Comparison of ENCODE assay signal across 9 mouse cellular contexts in the genomic region with DNA sequence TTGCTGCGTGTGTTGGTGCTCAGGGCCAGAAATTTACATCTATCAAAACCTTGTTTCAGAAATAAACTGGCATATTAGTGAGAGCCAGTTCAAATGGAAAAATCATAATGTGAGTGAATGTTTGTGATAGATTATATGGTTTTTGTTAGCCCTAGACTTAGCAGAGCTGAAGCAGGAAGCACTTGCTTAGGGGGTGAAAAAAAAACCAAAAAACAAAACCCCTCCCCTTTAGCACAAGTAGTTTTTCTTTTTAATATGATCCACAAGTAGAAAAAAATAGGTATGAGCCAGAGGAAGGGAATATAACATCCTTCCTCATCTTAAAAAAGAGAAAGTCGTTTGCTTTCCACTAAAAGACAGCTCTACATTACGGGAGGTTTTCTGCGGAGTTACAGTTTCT. TPM values are rescaled to one million over a fixed set of nuclear protein-coding genes. Genes with fewer than 3 reads are reported as not detected.
DNase-seq lines count a peak whose midpoint lies in the region; ATAC-seq and TF ChIP-seq lines count a peak whose summit lies in the region.
"Had no signal": no experiment of that assay in that cellular context is flagged by ENCODE, and none has a peak within 500 bp of the region (broad histone marks: within the 10 kb centered on the region; RNA-seq: fewer than 3 reads in every experiment).

No protein-coding gene starts in this region.

- intact Hi-C loops in heart, adult 2 months (cut with DNase I) = loop anchor here (2.0 kb wide), 2 partner anchors 23 to 49 kb away; a partner anchor contains a TSS
- intact Hi-C loops in heart, postnatal 25 days (cut with DNase I) = loop anchor here (5.0 kb wide), 1 partner anchor 67 kb away; a partner anchor contains a TSS
- intact Hi-C loops in left cerebral cortex, postnatal 14 days (cut with DNase I) = loop anchor here (2.0 kb wide), 1 partner anchor 49 kb away; a partner anchor contains a TSS

- peaks cover 41% of the 10 kb centered on the region for H3K36me3 ChIP-seq in heart, adult 2 months (ENCODE audit: control insufficient read depth, insufficient read depth, low read length)
- H3K36me3 ChIP-seq in forebrain, embryonic 13.5 days (ENCODE audit: poor library complexity, severe bottlenecking) = peaks cover 47% of the 10 kb centered on the region
- peaks cover 42% of the 10 kb centered on the region for H3K36me3 ChIP-seq in liver, embryonic 13.5 days

- DNase-seq in heart, adult 2 months = no peak
- no peak for DNase-seq in heart, postnatal 25 days (ENCODE audit: low spot score)
- DNase-seq in 3T3-L1 (ENCODE audit: low read depth, low spot score) = peak; percentile 24
- DNase-seq in liver, embryonic 13.5 days = no peak
- no peak for DNase-seq in adrenal gland, postnatal 10 days
- DNase-seq in left cerebral cortex, postnatal 14 days (ENCODE audit: low spot score in 2 of 2) = no peak
- DNase-seq in retina, postnatal 1 day = no peak
- DNase-seq: B cell, adult 2 months had no signal

- peak overlapping the region; percentile 63; the same call in 1 of the 2 replicates for H3K9ac ChIP-seq in heart, adult 2 months (ENCODE audit: low read depth, low read length)
- H3K9ac ChIP-seq in forebrain, embryonic 13.5 days = peak overlapping the region; percentile 97
- peak overlapping the region; percentile 98 for H3K9ac ChIP-seq in liver, embryonic 13.5 days

- H3K27ac ChIP-seq in heart, adult 2 months = peak overlapping the region; percentile 99
- H3K27ac ChIP-seq in forebrain, embryonic 13.5 days = no peak overlapping the region
- H3K27ac ChIP-seq in liver, embryonic 13.5 days = peak overlapping the region; percentile 96

- TF ChIP-seq CTCF in heart, adult 2 months (IDR thresholded peaks at IDR 0.05) = no peak

- peaks cover 3% of the 10 kb centered on the region; the same call in 1 of the 2 replicates for H3K79me2 ChIP-seq in heart, adult 2 months (replicated peaks; ENCODE audit: control insufficient read depth, insufficient read depth, low read length)

- TF ChIP-seq EP300 in heart, adult 2 months (IDR thresholded peaks at IDR 0.05; ENCODE audit: insufficient read depth, low read depth, low read length) = no peak

- no peak for TF ChIP-seq POLR2A in heart, adult 2 months (IDR thresholded peaks at IDR 0.05; ENCODE audit: insufficient read depth, low read depth, low read length)

- no peaks in the 10 kb centered on the region for H3K9me3 ChIP-seq in forebrain, embryonic 13.5 days (replicated peaks)
- H3K9me3 ChIP-seq in liver, embryonic 13.5 days (replicated peaks) = no peaks in the 10 kb centered on the region

- H3K27me3 ChIP-seq in heart, adult 2 months (ENCODE audit: control insufficient read depth, insufficient read depth, low read length) = no peaks in the 10 kb centered on the region
- H3K27me3 ChIP-seq in forebrain, embryonic 13.5 days = no peaks in the 10 kb centered on the region
- H3K27me3 ChIP-seq in liver, embryonic 13.5 days = no peaks in the 10 kb centered on the region

- peak overlapping the region; percentile 77 for H3K4me2 ChIP-seq in forebrain, embryonic 13.5 days
- peak overlapping the region; percentile 73 for H3K4me2 ChIP-seq in liver, embryonic 13.5 days

- 10% methylated on average over 4 of the region's 4 CpGs for WGBS in heart, adult 2 months
- WGBS in forebrain, embryonic 13.5 days = 55% methylated on average over 4 of the region's 4 CpGs
- WGBS in liver, embryonic 13.5 days (ENCODE audit: insufficient replicate concordance) = 20% methylated on average over 4 of the region's 4 CpGs

- peaks cover 17% of the 10 kb centered on the region for H3K4me1 ChIP-seq in heart, adult 2 months (ENCODE audit: control insufficient read depth, insufficient read depth, low read length)
- H3K4me1 ChIP-seq in forebrain, embryonic 13.5 days = peaks cover 30% of the 10 kb centered on the region
- peaks cover 39% of the 10 kb centered on the region for H3K4me1 ChIP-seq in liver, embryonic 13.5 days (replicated peaks)

- peak overlapping the region; percentile 77 for H3K4me3 ChIP-seq in heart, adult 2 months
- H3K4me3 ChIP-seq in forebrain, embryonic 13.5 days = peak overlapping the region; percentile 99
- peak overlapping the region; percentile 95 for H3K4me3 ChIP-seq in liver, embryonic 13.5 days (replicated peaks)

- ATAC-seq in forebrain, embryonic 13.5 days = no peak
- ATAC-seq in liver, embryonic 13.5 days (ENCODE audit: low read depth) = no peak

RNA-seq across cellular contexts. Expression of a gene that starts 22.8 kb away (rescaled TPM):
- 1 to 10 TPM in 1 of 2 experiments, under 1 TPM in 1; 0.84 to 2.0 TPM for total RNA-seq in heart, adult 2 months (2021)
- 0.26 and 0.31 TPM in 2 replicates for polyA plus RNA-seq in heart, adult 2 months (2012; rRNA removed)
- total RNA-seq in heart, postnatal 25 days (2021) = 1 to 10 TPM; 1.1 to 1.5 TPM
- 80.5 and 82.5 TPM in 2 replicates for polyA plus RNA-seq in forebrain, embryonic 13.5 days (2015; fragmentation: Nextera tagmentation; extraction: Ambion mirVana)
- 90.6 and 119 TPM in 2 replicates for polyA plus RNA-seq in liver, embryonic 13.5 days (2015; fragmentation: Nextera tagmentation; extraction: Ambion mirVana)
- total RNA-seq in adrenal gland, postnatal 10 days (2021) = 10 to 100 TPM; 13.2 to 14.5 TPM
- 1 to 10 TPM in 1 of 2 experiments, under 1 TPM in 1; 0.57 to 1.3 TPM for total RNA-seq in left cerebral cortex, postnatal 14 days (2021)

RNA-seq across cellular contexts. Expression of a gene that starts 23.0 kb away (rescaled TPM):
- total RNA-seq in heart, adult 2 months (2021) = under 1 TPM; 0.16 to 0.37 TPM
- polyA plus RNA-seq in heart, adult 2 months (2012; rRNA removed) = 0.20 and 0.26 TPM in 2 replicates
- under 1 TPM in 1 of 2 experiments, not detected in 1; 0.34 TPM for total RNA-seq in heart, postnatal 25 days (2021)
- 26.3 and 27.6 TPM in 2 replicates for polyA plus RNA-seq in forebrain, embryonic 13.5 days (2015; fragmentation: Nextera tagmentation; extraction: Ambion mirVana)
- polyA plus RNA-seq in liver, embryonic 13.5 days (2015; fragmentation: Nextera tagmentation; extraction: Ambion mirVana) = 42.8 and 50.4 TPM in 2 replicates
- 1 to 10 TPM; 5.8 to 6.1 TPM for total RNA-seq in adrenal gland, postnatal 10 days (2021)
- 1 to 10 TPM; 1.2 to 1.7 TPM for total RNA-seq in left cerebral cortex, postnatal 14 days (2021)

RNA-seq across cellular contexts. Expression of a gene that starts 47.8 kb away (rescaled TPM):
- total RNA-seq in heart, adult 2 months (2021) = 10 to 100 TPM; 76.6 to 97.3 TPM
- polyA plus RNA-seq in heart, adult 2 months (2012; rRNA removed) = 71.0 and 145 TPM in 2 replicates
- 10 to 100 TPM; 88.0 to 92.5 TPM for total RNA-seq in heart, postnatal 25 days (2021)
- polyA plus RNA-seq in forebrain, embryonic 13.5 days (2015; fragmentation: Nextera tagmentation; extraction: Ambion mirVana) = 65.7 and 69.6 TPM in 2 replicates
- 47.3 and 54.2 TPM in 2 replicates for polyA plus RNA-seq in liver, embryonic 13.5 days (2015; fragmentation: Nextera tagmentation; extraction: Ambion mirVana)
- total RNA-seq in adrenal gland, postnatal 10 days (2021) = 100 to 1,000 TPM; 192 to 233 TPM
- total RNA-seq in left cerebral cortex, postnatal 14 days (2021) = 100 to 1,000 TPM; 133 to 141 TPM

RNA-seq across cellular contexts. Expression of a gene that starts 47.9 kb away (rescaled TPM):
- under 1 TPM; 0.18 to 0.23 TPM for total RNA-seq in heart, adult 2 months (2021)
- polyA plus RNA-seq in heart, adult 2 months (2012; rRNA removed) = 0.21 and 0.26 TPM in 2 replicates
- under 1 TPM; 0.17 to 0.18 TPM for total RNA-seq in heart, postnatal 25 days (2021)
- 0.34 and 0.59 TPM in 2 replicates for polyA plus RNA-seq in forebrain, embryonic 13.5 days (2015; fragmentation: Nextera tagmentation; extraction: Ambion mirVana)
- polyA plus RNA-seq in liver, embryonic 13.5 days (2015; fragmentation: Nextera tagmentation; extraction: Ambion mirVana) = 0.35 and 0.38 TPM in 2 replicates
- total RNA-seq in adrenal gland, postnatal 10 days (2021) = 1 to 10 TPM in 1 of 2 experiments, under 1 TPM in 1; 0.79 to 1.1 TPM
- total RNA-seq in left cerebral cortex, postnatal 14 days (2021) = 1 to 10 TPM in 1 of 2 experiments, under 1 TPM in 1; 0.95 to 1.3 TPM

Comparison
In these comparisons a context has a peak if more than half of its experiments do, and no peak if none do; other contexts are left out.
1. RNA of a gene that starts 22.8 kb away (total RNA-seq): 13.2 to 14.5 TPM in adrenal gland, postnatal 10 days; 0.84 to 2.0 TPM in heart, adult 2 months, 1.1 to 1.5 TPM in heart, postnatal 25 days and 0.57 to 1.3 TPM in left cerebral cortex, postnatal 14 days; every median in the first group is over 4 times any median in the second.
2. Peak in every context shown above with its lines, with median percentiles within 50 percentile points of each other: H3K4me3 ChIP-seq and H3K9ac ChIP-seq.